Mouse (Mus musculus) cortical plate, adult 2 months (tissue): ENCODE results near the gene Tmem115. TPM values are rescaled to one million over a fixed set of nuclear protein-coding genes. Genes with fewer than 3 reads are reported as not detected.
A peak's percentile ranks its signal among the peaks of the same experiment; 100 is the strongest.

Source experiments
- H3K27ac ChIP-seq: fragments of 200-500 bp; 2 replicates; pipeline ENCODE4 v1.5.1; 2012; ENCODE audit warnings: low read length, control low read depth, inconsistent platforms; ENCODE audit not compliant: insufficient read depth
- H3K4me1 ChIP-seq: fragments of 200-500 bp; 2 replicates; pipeline ENCODE4 v1.6.1; 2011; ENCODE audit warnings: low read length; ENCODE audit not compliant: control insufficient read depth, insufficient read depth
- H3K4me3 ChIP-seq: fragments of 200-500 bp; 2 replicates; pipeline ENCODE4 v1.5.1; 2011; ENCODE audit warnings: mild to moderate bottlenecking, low read length, control low read depth; ENCODE audit not compliant: insufficient read depth
- CTCF ChIP-seq: fragments of 200-500 bp; IDR thresholded peaks from 2 replicates; pipeline ENCODE4 v1.5.1; 2011; ENCODE audit warnings: mild to moderate bottlenecking, control low read depth, low read length; ENCODE audit not compliant: insufficient read depth; ENCODE audit errors: extremely low read depth
- POLR2A ChIP-seq: fragments of 200-500 bp; IDR thresholded peaks from 2 replicates; pipeline ENCODE4 v1.6.1; 2011; ENCODE audit warnings: mild to moderate bottlenecking, low read length, control low read depth; ENCODE audit not compliant: insufficient read depth; ENCODE audit errors: extremely low read depth
- polyA plus RNA-seq: library from polyadenylated mRNA; depleted of rRNA; stranded (reverse); fragments of >200 nt; gene quantifications from 2 replicates; pipeline ENCODE4 v1.2.3, GENCODE M21; 2012

The Tmem115 gene
- polyA plus RNA-seq, 1 experiment = 36.5 TPM

DNA sequence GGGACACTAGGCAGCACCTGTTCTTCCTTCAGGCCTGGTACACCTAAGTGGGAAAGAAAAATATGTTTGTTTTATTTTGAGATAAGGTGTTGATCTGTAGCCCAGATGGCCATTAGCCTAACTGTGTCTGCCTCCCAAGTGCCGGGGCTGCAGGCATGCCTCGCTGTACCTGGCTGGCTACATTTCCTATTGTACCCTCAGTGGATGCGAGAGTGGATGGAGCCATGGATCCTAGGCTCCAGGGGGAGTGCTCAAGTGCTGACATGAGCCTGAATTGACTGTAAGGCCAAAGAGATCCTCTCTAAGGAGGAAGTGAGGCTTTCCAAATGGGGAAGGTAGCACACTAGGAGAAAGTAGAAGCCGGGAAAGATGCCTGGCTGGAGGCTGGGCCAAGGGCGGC, 14.2 kb downstream of the Tmem115 start:
- TF ChIP-seq POLR2A (no peak), CTCF (no peak)
- no peak overlapping the region for H3K27ac ChIP-seq
- 0 out of 2 replicates have a peak, but pooled peaks cover 1% of the 10 kb centered on the region for H3K4me1 ChIP-seq
- no peak overlapping the region for H3K4me3 ChIP-seq

- Histone ChIP-seq H3K27ac (no peak overlapping the region), H3K4me1 (peaks cover 1% of the 10 kb centered on the region; the same call in 1 of the 2 replicates), H3K4me3 (no peak overlapping the region)
- TF ChIP-seq POLR2A (no peak), CTCF (no peak)
Observed at GRCm38 (mm10) chr9:107548820-107549219, 15.1 kb downstream of the Tmem115 start.

DNA sequence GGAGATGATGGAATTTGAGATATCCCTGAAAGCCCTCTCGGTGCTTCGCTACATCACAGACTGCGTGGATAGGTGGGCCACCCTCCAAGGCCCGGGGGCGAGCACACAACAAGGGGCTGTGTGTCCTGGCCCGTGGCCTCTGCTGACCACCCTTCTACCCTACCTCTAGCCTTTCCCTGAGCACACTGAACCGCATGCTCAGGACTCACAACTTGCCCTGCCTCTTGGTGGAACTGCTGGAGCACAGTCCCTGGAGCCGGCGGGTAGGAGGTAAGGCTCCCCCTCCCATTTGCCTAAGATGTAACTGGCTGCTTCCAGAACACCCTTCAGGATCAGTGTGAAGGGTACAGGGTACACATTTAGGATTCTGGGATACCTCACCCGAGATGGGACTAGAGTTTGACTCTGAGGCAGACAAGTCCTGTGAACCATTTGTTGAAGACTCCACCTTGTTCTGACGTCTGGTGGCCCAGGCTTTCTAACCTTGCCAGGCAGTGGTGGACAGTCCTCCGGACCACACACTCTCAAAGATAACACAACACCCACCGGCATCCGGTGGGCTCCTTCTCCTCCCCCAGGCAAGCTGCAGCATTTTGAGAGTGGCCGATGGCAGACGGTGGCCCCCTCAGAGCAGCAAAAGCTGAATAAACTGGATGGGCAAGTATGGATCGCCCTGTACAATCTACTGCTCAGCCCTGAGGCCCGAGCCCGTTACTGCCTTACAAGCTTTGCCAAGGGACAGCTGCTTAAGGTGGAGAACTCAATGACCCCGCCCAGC, 15.7 kb downstream of the Tmem115 start:
- TF ChIP-seq POLR2A (no peak), CTCF (no peak)
- H3K4me1 ChIP-seq = peaks cover 1% of the 10 kb centered on the region; the same call in 1 of the 2 replicates

DNA sequence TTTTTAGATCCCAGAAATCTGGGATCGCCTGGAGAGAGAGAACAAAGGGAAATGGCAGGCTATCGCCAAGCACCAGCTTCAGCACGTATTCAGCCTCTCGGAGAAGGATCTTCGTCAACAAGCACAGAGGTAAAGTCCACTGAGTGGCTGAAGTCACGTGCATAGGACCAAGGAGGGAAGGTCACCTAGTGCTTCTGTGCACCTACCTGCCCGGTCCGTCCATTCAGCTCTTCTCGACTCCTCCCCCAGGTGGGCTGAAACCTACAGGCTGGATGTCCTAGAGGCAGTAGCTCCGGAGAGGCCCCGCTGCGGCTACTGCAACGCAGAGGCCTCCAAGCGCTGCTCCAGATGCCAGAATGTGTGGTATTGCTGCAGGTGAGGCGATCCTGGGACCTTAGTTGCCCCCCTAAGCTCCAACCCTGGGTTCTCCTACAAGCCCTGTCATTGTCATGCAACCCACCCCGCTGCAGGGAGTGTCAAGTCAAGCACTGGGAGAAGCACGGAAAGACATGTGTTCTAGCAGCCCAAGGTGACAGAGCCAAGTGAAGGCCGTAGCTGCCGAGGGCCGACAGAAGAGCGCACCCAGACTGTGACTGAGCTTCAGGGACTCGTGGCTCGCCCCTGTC, 16.9 kb downstream of the Tmem115 start:
- TF ChIP-seq CTCF = no peak
- no peak for TF ChIP-seq POLR2A
- peaks cover 1% of the 10 kb centered on the region; the same call in 1 of the 2 replicates for H3K4me1 ChIP-seq
- H3K4me3 ChIP-seq = no peak overlapping the region
- no peak overlapping the region for H3K27ac ChIP-seq

More for the DNA sequence above, 15.7 kb downstream of the Tmem115 start:
- Histone ChIP-seq H3K27ac (no peak overlapping the region), H3K4me3 (no peak overlapping the region)

DNA sequence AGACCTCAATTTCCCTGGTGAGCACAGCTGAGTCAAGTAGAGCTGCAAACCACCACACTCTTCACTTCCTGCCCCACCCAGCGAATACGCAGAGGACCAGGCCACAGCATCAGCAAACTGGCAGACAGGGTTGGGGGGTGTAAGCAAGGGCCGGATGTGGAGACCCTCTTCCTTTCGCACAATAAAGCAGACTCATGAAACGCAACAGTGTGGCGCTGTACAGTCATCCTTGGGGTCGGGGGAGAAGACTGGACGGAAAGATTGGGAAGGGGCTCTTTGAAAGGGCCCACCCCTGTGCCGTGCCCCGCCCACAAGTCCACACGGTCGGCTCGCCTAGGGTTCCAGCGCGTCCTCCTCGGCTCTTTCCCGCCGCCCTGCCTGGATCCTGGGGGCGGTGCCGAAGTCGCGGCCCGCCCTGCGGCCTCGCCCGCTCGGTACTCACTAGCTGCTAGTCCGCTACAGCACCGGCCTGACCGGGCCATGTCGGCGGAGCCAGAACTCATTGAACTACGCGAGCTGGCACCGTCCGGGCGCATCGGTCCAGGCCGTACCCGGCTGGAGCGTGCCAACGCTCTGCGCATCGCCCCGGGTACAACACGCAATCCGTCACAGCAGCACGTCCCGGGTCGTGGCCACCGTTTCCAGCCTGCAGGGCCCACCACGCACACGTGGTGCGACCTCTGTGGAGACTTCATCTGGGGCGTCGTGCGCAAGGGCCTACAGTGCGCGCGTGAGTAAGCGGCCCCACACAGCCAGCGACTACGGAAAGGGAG, 17.6 kb downstream of the Tmem115 start, which contains the start of gene Rassf1:
Rassf1 (plus strand) TSS at position 439 of the 773 bp plus-strand sequence.
- H3K27ac ChIP-seq = no peak within 1 kb of the TSS
- peak within 1 kb of the TSS; percentile 6; the same call in 1 of the 2 replicates for H3K4me3 ChIP-seq
- H3K4me1 ChIP-seq = peaks cover 1% of the 10 kb centered on the region; the same call in 1 of the 2 replicates
- TF ChIP-seq POLR2A = no peak
- TF ChIP-seq CTCF = no peak

GRCm38 (mm10) chr9:107551890-107552355, 18.2 kb downstream of the Tmem115 start:
- peaks cover 1% of the 10 kb centered on the region; the same call in 1 of the 2 replicates for H3K4me1 ChIP-seq
- TF ChIP-seq CTCF = no peak
- TF ChIP-seq POLR2A = no peak
- H3K27ac ChIP-seq = no peak overlapping the region
- H3K4me3 ChIP-seq = peak overlapping the region; percentile 6; the same call in 1 of the 2 replicates

DNA sequence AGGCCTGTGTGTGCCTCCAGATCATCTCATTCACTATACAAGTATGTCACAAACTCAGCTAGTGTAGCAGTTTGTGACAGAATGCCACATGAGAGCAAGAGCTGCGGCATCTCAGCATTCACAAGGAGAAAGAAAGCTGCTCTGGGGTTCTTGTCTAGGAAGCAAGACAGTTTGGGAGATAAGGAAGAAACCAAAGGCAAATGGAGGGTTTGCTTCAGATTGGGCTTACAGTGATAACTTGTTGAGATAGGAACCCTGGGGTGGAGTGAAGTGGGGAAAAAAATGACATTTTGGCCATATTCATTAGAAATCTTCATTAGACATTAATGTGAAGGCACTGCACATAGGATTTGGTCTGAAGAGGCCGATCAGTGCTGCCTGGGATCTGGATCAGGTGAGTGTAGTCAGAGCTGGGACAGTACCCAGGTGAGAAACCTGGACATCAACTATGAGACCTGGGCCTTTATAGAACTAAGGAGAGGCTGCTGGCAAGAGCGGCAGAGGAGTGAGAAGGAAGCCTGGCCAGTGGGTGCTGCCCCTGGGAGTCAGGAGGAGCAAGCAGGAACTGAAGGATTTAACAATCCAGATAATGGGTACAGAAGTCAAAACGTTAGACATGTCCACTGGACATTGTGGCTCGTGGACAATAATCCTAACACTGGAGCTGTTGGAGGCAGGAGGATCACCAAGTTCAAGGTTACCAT, 19.1 kb downstream of the Tmem115 start:
- H3K27ac ChIP-seq = no peak overlapping the region
- peaks cover 1% of the 10 kb centered on the region; the same call in 1 of the 2 replicates for H3K4me1 ChIP-seq
- H3K4me3 ChIP-seq = no peak overlapping the region
- no peak for TF ChIP-seq CTCF
- no peak for TF ChIP-seq POLR2A

GRCm38 (mm10) chr9:107553541-107554318, 20.0 kb downstream of the Tmem115 start:
- Histone ChIP-seq H3K4me3 (peak overlapping the region; percentile 66), H3K4me1 (peaks cover 1% of the 10 kb centered on the region; the same call in 1 of the 2 replicates), H3K27ac (no peak overlapping the region)
- TF ChIP-seq POLR2A = no peak
- TF ChIP-seq CTCF = no peak
